Mouse (Mus musculus) megakaryocyte progenitor cell, adult 5-6 weeks (primary cell): ENCODE measurements around the gene Tada2a. TPM values are rescaled to one million over a fixed set of nuclear protein-coding genes. Genes with fewer than 3 reads are reported as not detected.

ENCODE experiments used
- ATAC-seq: replicated peaks from 2 replicates; pipeline ENCODE4 v1.8.0; 2016; ENCODE audit warnings: mild to moderate bottlenecking, moderate TSS enrichment, inconsistent platforms; ENCODE audit not compliant: poor library complexity
- total RNA-seq, 2 experiments: library from RNA; stranded (forward) in 1 of 2; stranded (reverse) in 1 of 2; fragments of 157-497, 149-512 nt in 1 of 2; fragments of 200-1000 nt in 1 of 2; gene quantifications; 2 replicates each; pipeline versions ENCODE4 v1.2.3 to v1.2.4; 2015 to 2017

The Tada2a gene
- total RNA-seq (2015) (23.8 and 24.0 TPM in 2 replicates), total RNA-seq (2017) (15.7 and 19.4 TPM in 2 replicates)

GRCm38 (mm10) chr11:84128943-84129798 lies at the start of gene Tada2a, which contains the start of gene Acaca:
Tada2a (minus strand) TSS chr11:84129600.
Acaca (plus strand) TSS chr11:84129672.
- peak; percentile 97 for ATAC-seq

GRCm38 (mm10) chr11:84178571-84178970 lies 49.2 kb upstream of the Tada2a start:
- no peak for ATAC-seq

- no peak for ATAC-seq
Measured at GRCm38 (mm10) chr11:84172539-84173435, 43.4 kb upstream of the Tada2a start.

- peak; percentile 75 for ATAC-seq
Measured at GRCm38 (mm10) chr11:84168701-84169288, 39.4 kb upstream of the Tada2a start.

- ATAC-seq: no peak
Measured at GRCm38 (mm10) chr11:84167046-84167526, 37.7 kb upstream of the Tada2a start, which contains the start of gene Gm11437. Gm11437 (minus strand) TSS chr11:84167476.

GRCm38 (mm10) chr11:84164561-84164960 lies 35.2 kb upstream of the Tada2a start:
- ATAC-seq: no peak

GRCm38 (mm10) chr11:84164123-84164522 lies 34.7 kb upstream of the Tada2a start:
- no peak for ATAC-seq

- ATAC-seq: no peak
Measured at GRCm38 (mm10) chr11:84156535-84157262, 27.3 kb upstream of the Tada2a start.

- ATAC-seq: peak; percentile 74; the same call in 1 of the 2 replicates
Measured at GRCm38 (mm10) chr11:84150884-84151283, 21.5 kb upstream of the Tada2a start.

- ATAC-seq: no peak
Measured at GRCm38 (mm10) chr11:84146081-84146480, 16.7 kb upstream of the Tada2a start.

- ATAC-seq: no peak
Measured at GRCm38 (mm10) chr11:84145201-84145798, 15.9 kb upstream of the Tada2a start.

- ATAC-seq: peak; percentile 73; the same call in 1 of the 2 replicates
Measured at GRCm38 (mm10) chr11:84141752-84142151, 12.4 kb upstream of the Tada2a start.

- no peak for ATAC-seq
Measured at GRCm38 (mm10) chr11:84136453-84136852, 7.1 kb upstream of the Tada2a start.

- ATAC-seq: no peak
Measured at GRCm38 (mm10) chr11:84134331-84134860, 5.0 kb upstream of the Tada2a start.

- no peak for ATAC-seq
Measured at GRCm38 (mm10) chr11:84129799-84130185, 392 bp upstream of the Tada2a start.

GRCm38 (mm10) chr11:84127977-84128376 lies 1.4 kb downstream of the Tada2a start:
- no peak for ATAC-seq

- ATAC-seq: no peak
Measured at GRCm38 (mm10) chr11:84121051-84121956, 8.1 kb downstream of the Tada2a start.

- ATAC-seq: peak; percentile 52; the same call in 1 of the 2 replicates
Measured at GRCm38 (mm10) chr11:84117431-84117830, 12.0 kb downstream of the Tada2a start.
